Mouse (Mus musculus) hindlimb bud, embryonic 11.5 days (tissue): ENCODE measurements around the gene Auts2.

Experiments
- DNase-seq: peaks from one replicate; pipeline ENCODE4 v3.0.0-alpha.2; 2012; ENCODE audit warnings: low read depth, low spot score; ENCODE audit errors: extremely low spot score

Gene Auts2

GRCm38 (mm10) chr5:132030941-132031531 is 512.1 kb downstream of the Auts2 start:
- no peak for DNase-seq

GRCm38 (mm10) chr5:132029638-132030037 is 513.5 kb downstream of the Auts2 start:
- no peak for DNase-seq

- no peak for DNase-seq
Measured at GRCm38 (mm10) chr5:132029038-132029437, 514.1 kb downstream of the Auts2 start.

- DNase-seq = no peak
Measured at GRCm38 (mm10) chr5:132027859-132028498, 515.2 kb downstream of the Auts2 start.

GRCm38 (mm10) chr5:132013296-132013695 is 529.8 kb downstream of the Auts2 start:
- DNase-seq = no peak

- no peak for DNase-seq
Measured at GRCm38 (mm10) chr5:132011795-132012194, 531.3 kb downstream of the Auts2 start.

- no peak for DNase-seq
Measured at GRCm38 (mm10) chr5:132008703-132009222, 534.4 kb downstream of the Auts2 start.

- DNase-seq = no peak
Measured at GRCm38 (mm10) chr5:132007907-132008306, 535.2 kb downstream of the Auts2 start.

GRCm38 (mm10) chr5:131992681-131993211 is 550.4 kb downstream of the Auts2 start:
- no peak for DNase-seq

- DNase-seq = no peak
Measured at GRCm38 (mm10) chr5:131992268-131992667, 550.9 kb downstream of the Auts2 start.

GRCm38 (mm10) chr5:131990532-131990931 is 552.6 kb downstream of the Auts2 start:
- no peak for DNase-seq

- no peak for DNase-seq
Measured at GRCm38 (mm10) chr5:131981451-131981850, 561.7 kb downstream of the Auts2 start.

- DNase-seq = no peak
Measured at GRCm38 (mm10) chr5:131978939-131979338, 564.2 kb downstream of the Auts2 start.

GRCm38 (mm10) chr5:131977497-131977896 is 565.6 kb downstream of the Auts2 start:
- DNase-seq = no peak

- DNase-seq = no peak
Measured at GRCm38 (mm10) chr5:131971901-131972300, 571.2 kb downstream of the Auts2 start.

- DNase-seq = no peak
Measured at GRCm38 (mm10) chr5:131965499-131965898, 577.6 kb downstream of the Auts2 start.

GRCm38 (mm10) chr5:131963565-131963964 is 579.6 kb downstream of the Auts2 start:
- no peak for DNase-seq

GRCm38 (mm10) chr5:131961859-131962258 is 581.3 kb downstream of the Auts2 start:
- no peak for DNase-seq

GRCm38 (mm10) chr5:131960432-131960831 is 582.7 kb downstream of the Auts2 start:
- DNase-seq = no peak

- DNase-seq = no peak
Measured at GRCm38 (mm10) chr5:131956998-131957397, 586.1 kb downstream of the Auts2 start.

GRCm38 (mm10) chr5:131956090-131956489 is 587.1 kb downstream of the Auts2 start:
- no peak for DNase-seq
